Mouse (Mus musculus): ENCODE measurements around the gene Cyfip1. TPM values are rescaled to one million over a fixed set of nuclear protein-coding genes. Genes with fewer than 3 reads are reported as not detected.

Gene Cyfip1
- polyA plus RNA-seq, 1 experiment from 2014 or later, result 81.4 TPM

GRCm38 (mm10) chr7:55824468-55824867 is 17.1 kb upstream of the Cyfip1 start:
- ATAC-seq, result no peak
- Histone ChIP-seq H3K27ac (ENCODE audit: low read length) (no peak overlapping the region), H3K4me1 (ENCODE audit: insufficient read depth, low read depth, low read length) (no peaks in the 10 kb centered on the region), H3K4me3 (ENCODE audit: low read depth, low read length) (no peak overlapping the region), H3K36me3 (ENCODE audit: insufficient read depth, low read length) (peaks cover 19% of the 10 kb centered on the region; the same call in 1 of the 2 replicates), H3K4me2 (replicated peaks; ENCODE audit: low read depth, low read length) (no peak overlapping the region), H3K9ac (replicated peaks; ENCODE audit: low read depth) (no peak overlapping the region), H3K9me3 (ENCODE audit: low read length) (no peaks in the 10 kb centered on the region), H3K27me3 (replicated peaks; ENCODE audit: insufficient read depth, low read length) (no peaks in the 10 kb centered on the region)
- no peak for DNase-seq (ENCODE audit: low spot score)
- TF ChIP-seq EP300 (IDR thresholded peaks at IDR 0.05) (no peak), CTCF (IDR thresholded peaks at IDR 0.05) (peak; percentile 40)
- 84% methylated on average over 5 of the region's 5 CpGs for WGBS

- Histone ChIP-seq H3K4me1 (ENCODE audit: insufficient read depth, low read depth, low read length) (no peaks in the 10 kb centered on the region), H3K27me3 (replicated peaks; ENCODE audit: insufficient read depth, low read length) (no peaks in the 10 kb centered on the region), H3K36me3 (ENCODE audit: insufficient read depth, low read length) (peaks cover 15% of the 10 kb centered on the region; the same call in 1 of the 2 replicates), H3K27ac (ENCODE audit: low read length) (no peak overlapping the region), H3K4me2 (replicated peaks; ENCODE audit: low read depth, low read length) (no peak overlapping the region), H3K9me3 (ENCODE audit: low read length) (no peaks in the 10 kb centered on the region), H3K9ac (replicated peaks; ENCODE audit: low read depth) (no peak overlapping the region), H3K4me3 (ENCODE audit: low read depth, low read length) (no peak overlapping the region)
- no peak for DNase-seq (ENCODE audit: low spot score)
- no peak for TF ChIP-seq EP300 (IDR thresholded peaks at IDR 0.05)
- TF ChIP-seq CTCF (IDR thresholded peaks at IDR 0.05), result no peak
- no peak for ATAC-seq
- 88% methylated on average over 9 of the region's 9 CpGs for WGBS
These were observed 14.0 kb upstream of the Cyfip1 start for GRCm38 (mm10) chr7:55827551-55827950.

GRCm38 (mm10) chr7:55836877-55837276 is 4.7 kb upstream of the Cyfip1 start:
- TF ChIP-seq CTCF (IDR thresholded peaks at IDR 0.05) (no peak), EP300 (IDR thresholded peaks at IDR 0.05) (no peak)
- Histone ChIP-seq H3K27ac (ENCODE audit: low read length) (no peak overlapping the region), H3K27me3 (replicated peaks; ENCODE audit: insufficient read depth, low read length) (no peaks in the 10 kb centered on the region), H3K4me3 (ENCODE audit: low read depth, low read length) (no peak overlapping the region), H3K4me2 (replicated peaks; ENCODE audit: low read depth, low read length) (no peak overlapping the region), H3K4me1 (ENCODE audit: insufficient read depth, low read depth, low read length) (no peaks in the 10 kb centered on the region), H3K9ac (replicated peaks; ENCODE audit: low read depth) (no peak overlapping the region), H3K9me3 (ENCODE audit: low read length) (no peaks in the 10 kb centered on the region), H3K36me3 (ENCODE audit: insufficient read depth, low read length) (no peaks in the 10 kb centered on the region)
- whole genome bisulfite sequencing, result 78% methylated on average over 4 of the region's 4 CpGs
- DNase-seq (ENCODE audit: low spot score), result no peak
- no peak for ATAC-seq

DNA sequence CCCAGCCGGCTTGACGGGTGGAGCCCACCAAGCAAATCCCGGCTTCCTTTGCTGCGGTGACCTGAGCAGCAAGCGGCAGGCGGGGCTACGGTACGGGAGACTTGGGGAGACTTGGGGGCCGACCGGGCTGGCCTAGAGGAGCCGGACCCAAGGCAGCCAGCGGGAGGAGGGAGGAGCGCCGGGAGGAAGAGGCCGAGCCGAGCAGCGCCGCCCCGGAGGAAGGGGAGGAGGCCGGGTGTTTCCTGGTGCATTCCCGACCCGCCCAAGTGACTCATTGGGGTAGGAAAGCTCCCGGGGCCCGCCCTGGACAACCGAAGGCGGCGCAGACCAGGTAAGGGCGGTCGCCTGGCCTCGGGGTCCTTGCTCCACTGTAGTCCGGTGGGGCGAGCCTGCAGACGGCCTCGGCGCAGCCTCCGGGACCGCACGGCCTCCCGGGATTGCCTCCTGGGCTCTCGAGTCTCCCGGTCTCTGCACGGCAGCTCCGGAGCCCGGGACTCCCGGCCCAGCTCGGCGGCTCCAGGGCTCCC is 495 bp downstream of the Cyfip1 start:
- peak overlapping the region; percentile 72 for H3K4me3 ChIP-seq (ENCODE audit: low read depth, low read length)
- peak; percentile 99 for DNase-seq (ENCODE audit: low spot score)
- peak; percentile 98 for ATAC-seq
- H3K27ac ChIP-seq (ENCODE audit: low read length), result peak overlapping the region; percentile 97
- H3K4me1 ChIP-seq (ENCODE audit: insufficient read depth, low read depth, low read length), result peaks cover 5% of the 10 kb centered on the region; the same call in 1 of the 2 replicates
- H3K27me3 ChIP-seq (replicated peaks; ENCODE audit: insufficient read depth, low read length), result no peaks in the 10 kb centered on the region
- peak overlapping the region; percentile 87 for H3K4me2 ChIP-seq (replicated peaks; ENCODE audit: low read depth, low read length)
- H3K9ac ChIP-seq (replicated peaks; ENCODE audit: low read depth), result peak overlapping the region; percentile 98
- TF ChIP-seq CTCF (IDR thresholded peaks at IDR 0.05) (peak; percentile 34), EP300 (IDR thresholded peaks at IDR 0.05) (peak; percentile 60)
- no peaks in the 10 kb centered on the region for H3K9me3 ChIP-seq (ENCODE audit: low read length)
- under 1% methylated on average over 40 of the region's 47 CpGs for WGBS
- no peaks in the 10 kb centered on the region for H3K36me3 ChIP-seq (ENCODE audit: insufficient read depth, low read length)

DNA sequence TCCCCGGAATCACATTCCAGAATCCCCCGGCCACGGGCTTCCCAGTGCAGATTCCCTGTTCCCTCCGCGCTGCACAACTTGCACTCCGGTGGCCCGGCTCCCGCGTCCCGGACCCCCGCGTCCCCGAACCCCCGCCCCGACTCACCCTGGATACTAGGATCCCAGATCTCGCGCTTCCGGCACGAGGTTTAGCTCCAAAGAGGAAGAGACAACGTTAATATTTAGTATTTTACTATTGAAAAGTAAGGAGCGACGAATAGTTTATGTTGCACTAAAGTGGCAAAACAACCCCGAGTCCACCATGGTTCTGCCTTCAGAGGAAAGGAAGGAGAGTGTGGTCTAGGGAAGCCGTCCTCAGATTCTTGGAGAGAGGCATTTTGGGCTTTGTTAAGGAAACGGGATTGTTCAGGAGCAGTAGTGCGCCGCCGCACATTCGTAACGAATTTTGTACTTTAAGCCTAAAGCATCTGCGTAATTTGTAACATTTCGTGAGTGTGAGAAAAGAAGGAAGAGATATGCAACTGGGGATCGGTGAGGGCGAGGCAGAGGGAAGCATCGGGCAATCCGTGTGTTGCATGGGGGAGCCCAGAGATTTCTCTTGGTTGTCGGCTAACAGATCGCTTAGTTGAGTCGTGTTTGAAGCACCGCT is 1.1 kb downstream of the Cyfip1 start:
- Histone ChIP-seq H3K4me2 (replicated peaks; ENCODE audit: low read depth, low read length) (peak overlapping the region; percentile 87), H3K36me3 (ENCODE audit: insufficient read depth, low read length) (no peaks in the 10 kb centered on the region), H3K4me1 (ENCODE audit: insufficient read depth, low read depth, low read length) (peaks cover 5% of the 10 kb centered on the region; the same call in 1 of the 2 replicates), H3K4me3 (ENCODE audit: low read depth, low read length) (peak overlapping the region; percentile 72), H3K27ac (ENCODE audit: low read length) (peak overlapping the region; percentile 97), H3K9ac (replicated peaks; ENCODE audit: low read depth) (peak overlapping the region; percentile 98), H3K9me3 (ENCODE audit: low read length) (no peaks in the 10 kb centered on the region), H3K27me3 (replicated peaks; ENCODE audit: insufficient read depth, low read length) (no peaks in the 10 kb centered on the region)
- TF ChIP-seq CTCF (IDR thresholded peaks at IDR 0.05), result no peak
- TF ChIP-seq EP300 (IDR thresholded peaks at IDR 0.05), result no peak
- ATAC-seq (peak; percentile 47), DNase-seq (ENCODE audit: low spot score) (peak; percentile 37)
- 1% methylated on average over 40 of the region's 40 CpGs for WGBS

GRCm38 (mm10) chr7:55846606-55847312 is 5.2 kb downstream of the Cyfip1 start:
- H3K36me3 ChIP-seq (ENCODE audit: insufficient read depth, low read length), result no peaks in the 10 kb centered on the region
- ATAC-seq, result no peak
- DNase-seq (ENCODE audit: low spot score), result no peak
- H3K27me3 ChIP-seq (replicated peaks; ENCODE audit: insufficient read depth, low read length), result no peaks in the 10 kb centered on the region
- no peak for TF ChIP-seq CTCF (IDR thresholded peaks at IDR 0.05)
- no peak overlapping the region for H3K9ac ChIP-seq (replicated peaks; ENCODE audit: low read depth)
- no peak overlapping the region for H3K4me2 ChIP-seq (replicated peaks; ENCODE audit: low read depth, low read length)
- WGBS, result 46% methylated on average over 9 of the region's 9 CpGs
- H3K9me3 ChIP-seq (ENCODE audit: low read length), result no peaks in the 10 kb centered on the region
- H3K27ac ChIP-seq (ENCODE audit: low read length), result no peak overlapping the region
- H3K4me3 ChIP-seq (ENCODE audit: low read depth, low read length), result no peak overlapping the region
- H3K4me1 ChIP-seq (ENCODE audit: insufficient read depth, low read depth, low read length), result peaks cover 5% of the 10 kb centered on the region; the same call in 1 of the 2 replicates
